Mouse (Mus musculus) ES-E14 (cell line): ENCODE data around the gene Abcc3. TPM values are rescaled to one million over a fixed set of nuclear protein-coding genes. Genes with fewer than 3 reads are reported as not detected.

Source experiments
- DNase-seq: peaks from one replicate; pipeline ENCODE4 v3.0.0-alpha.2; 2013; ENCODE audit warnings: low read depth, low spot score
- H3K27ac ChIP-seq: 2 replicates; pipeline ENCODE4 v1.5.1; 2012; ENCODE audit warnings: low read depth, mild to moderate bottlenecking, low read length, moderate library complexity, mixed read lengths; ENCODE audit not compliant: poor library complexity, insufficient read depth, severe bottlenecking
- H3K36me3 ChIP-seq: 2 replicates; pipeline ENCODE4 v1.6.1; 2012; ENCODE audit warnings: mild to moderate bottlenecking, low read length, moderate library complexity, mixed read lengths; ENCODE audit not compliant: control insufficient read depth, poor library complexity, insufficient read depth, severe bottlenecking
- H3K4me1 ChIP-seq, 2 experiments: fragments of 150-350 bp in 1 of 2; sonication (generic) in 1 of 2; 2 replicates each; pipeline ENCODE4 v1.6.1; 2012; ENCODE audit warnings: low read length in 2 of 2, mild to moderate bottlenecking in 1 of 2, mixed read lengths in 1 of 2; ENCODE audit not compliant: control insufficient read depth in 2 of 2, insufficient read depth in 2 of 2, poor library complexity in 1 of 2
- H3K4me3 ChIP-seq, 2 experiments: fragments of 150-350 bp in 1 of 2; sonication (generic) in 1 of 2; 2 replicates each; pipeline ENCODE4 v1.5.1; 2012; ENCODE audit warnings: low read length in 2 of 2, low read depth in 1 of 2, mild to moderate bottlenecking in 1 of 2, mixed read lengths in 1 of 2; ENCODE audit not compliant: insufficient read depth in 1 of 2, poor library complexity in 1 of 2, severe bottlenecking in 1 of 2
- H3K9ac ChIP-seq: 2 replicates; pipeline ENCODE4 v1.6.1; 2012; ENCODE audit warnings: low read depth, mild to moderate bottlenecking, low read length, mixed read lengths; ENCODE audit not compliant: poor library complexity, insufficient read depth, severe bottlenecking
- H3K9me3 ChIP-seq: fragments of 150-350 bp; sonication (generic); 2 replicates; pipeline ENCODE4 v1.6.1; 2012; ENCODE audit warnings: low read depth, mild to moderate bottlenecking, low read length; ENCODE audit not compliant: control insufficient read depth, insufficient read depth
- CHD2 ChIP-seq: IDR thresholded peaks from 2 replicates; pipeline ENCODE4 v1.6.1; 2014; ENCODE audit warnings: mild to moderate bottlenecking, low read depth, low read length, inconsistent platforms
- HCFC1 ChIP-seq: IDR thresholded peaks from 2 replicates; pipeline ENCODE4 v1.6.1; 2012; ENCODE audit warnings: low read length, inconsistent platforms, borderline replicate concordance; ENCODE audit not compliant: insufficient read depth
- MAFK ChIP-seq: IDR thresholded peaks from 2 replicates; pipeline ENCODE4 v1.6.1; 2014; ENCODE audit warnings: mild to moderate bottlenecking, low read depth, low read length, inconsistent platforms; ENCODE audit not compliant: insufficient read depth
- ZC3H11A ChIP-seq: IDR thresholded peaks from 2 replicates; pipeline ENCODE4 v1.6.1; 2012; ENCODE audit warnings: low read depth, mild to moderate bottlenecking, inconsistent platforms, low read length, borderline replicate concordance
- ZNF384 ChIP-seq: IDR thresholded peaks from 2 replicates; pipeline ENCODE4 v1.6.1; 2012; ENCODE audit warnings: low read depth, low read length, inconsistent platforms
- in situ Hi-C, 2 experiments: fragments of 600-800 bp; cut with MboI; formaldehyde crosslinking; loops; one replicate each; pipeline ENCODE4 v1.15.1; 2025; ENCODE audit warnings: low sequenced_read_pairs in 2 of 2, inconsistent platforms in 1 of 2; ENCODE audit not compliant: unreplicated experiment in 2 of 2
- total RNA-seq: library from RNA; depleted of rRNA; stranded (reverse); fragments of 300-350 nt; gene quantifications from 2 replicates; pipeline ENCODE4 v1.2.3, GENCODE M21; 2012

The Abcc3 gene
- total RNA-seq, 1 experiment: 1.5 TPM

DNA sequence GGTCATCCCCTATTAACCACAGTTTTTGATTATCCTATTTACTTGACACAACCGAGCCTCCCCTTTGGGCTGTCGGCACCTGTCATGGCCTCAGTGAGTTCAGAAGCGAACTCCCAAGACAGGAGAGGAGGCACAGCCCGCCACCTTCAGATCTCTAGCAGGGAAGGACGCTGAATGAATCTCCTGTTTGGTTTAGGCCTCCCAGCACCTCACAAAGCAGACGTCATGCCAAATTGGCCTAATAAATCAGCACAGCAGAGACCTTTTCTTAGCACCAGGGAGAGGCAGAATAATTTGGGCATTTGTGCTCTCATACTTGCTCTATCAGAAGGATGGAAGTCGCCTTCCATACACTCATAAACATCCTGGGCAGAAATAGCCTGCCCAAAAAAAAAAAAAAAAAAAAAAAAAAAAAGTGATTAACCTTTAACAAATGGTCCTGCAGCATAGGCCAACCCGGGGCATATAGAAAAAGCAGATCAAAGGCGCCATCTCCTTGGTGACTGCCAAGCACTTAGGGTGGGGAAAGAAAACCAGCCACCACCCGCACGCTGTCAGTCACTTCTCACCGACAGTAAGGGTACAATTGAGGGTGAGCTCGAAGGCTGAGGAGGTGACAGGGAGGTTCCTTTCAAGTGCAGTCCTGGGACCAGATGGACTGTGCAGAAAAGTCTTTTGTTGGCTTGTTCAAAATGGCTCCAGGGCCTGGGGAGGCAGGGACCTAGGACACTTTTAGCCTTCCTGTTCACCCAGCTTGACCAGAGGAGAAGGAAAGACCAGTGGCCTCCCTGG is 50.5 kb downstream of the Abcc3 start:
- no peak for DNase-seq
- Histone ChIP-seq H3K4me3 (no peak overlapping the region), H3K9ac (no peak overlapping the region), H3K36me3 (peaks cover 8% of the 10 kb centered on the region), H3K4me1 (peaks cover 0 to 2% of the 10 kb centered on the region in 2 experiments; a peak in 1 of 4 replicates), H3K27ac (no peak overlapping the region), H3K9me3 (no peaks in the 10 kb centered on the region)
- TF ChIP-seq ZC3H11A: no peak
- no peak for TF ChIP-seq MAFK
- no peak for TF ChIP-seq ZNF384
- TF ChIP-seq HCFC1: no peak
- TF ChIP-seq CHD2: no peak
- in situ Hi-C loops: no loop called here

DNA sequence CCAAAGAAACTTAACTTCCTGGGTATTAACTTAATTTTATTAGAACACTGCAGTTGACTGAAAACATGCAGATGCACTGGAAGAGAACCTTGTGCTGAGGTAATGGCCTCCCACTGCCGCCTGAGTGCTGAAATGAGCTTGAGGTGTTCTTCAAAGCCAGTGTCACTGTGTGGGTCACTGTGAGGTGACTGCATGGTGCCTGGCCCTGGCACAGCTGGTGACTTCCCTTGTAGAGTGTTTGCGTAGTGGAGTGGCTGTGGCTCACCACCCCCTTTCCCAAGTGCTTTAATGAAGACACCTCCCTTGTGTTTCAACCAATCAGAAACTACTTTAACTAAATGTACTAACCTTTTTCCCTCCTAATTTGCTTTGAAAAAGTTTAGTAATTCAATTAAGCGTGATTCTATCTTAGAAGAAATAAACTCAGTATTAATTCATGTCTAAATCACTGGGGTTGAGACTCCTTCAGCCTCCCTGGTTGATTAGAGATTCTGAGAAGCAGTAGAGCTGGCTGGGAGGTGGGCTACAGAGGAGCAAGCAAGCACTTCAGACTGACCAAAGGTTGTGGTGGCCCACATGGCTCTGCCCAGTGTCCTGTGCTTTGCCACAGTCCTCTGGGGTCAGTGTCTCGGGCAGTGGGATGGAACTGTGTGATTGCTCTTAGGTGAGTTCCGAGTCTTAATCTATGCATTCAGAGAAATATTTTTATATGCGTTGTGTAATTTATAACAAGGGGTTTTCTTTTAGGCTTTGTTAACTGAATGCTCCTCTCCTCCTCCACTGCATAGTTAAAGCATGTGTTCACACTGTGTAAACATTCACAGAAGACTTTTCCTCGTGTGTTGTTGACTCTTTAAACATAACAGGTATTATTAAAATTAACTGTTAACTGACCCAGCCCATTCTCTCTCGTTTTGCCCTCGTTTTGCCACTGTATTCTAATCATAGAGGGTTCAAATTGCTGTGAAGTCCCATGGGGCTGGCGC is 51.6 kb downstream of the Abcc3 start:
- H3K4me3 ChIP-seq: no peak overlapping the region
- DNase-seq: no peak
- no peak overlapping the region for H3K9ac ChIP-seq
- no peak overlapping the region for H3K27ac ChIP-seq
- H3K4me1 ChIP-seq: peaks cover 0 to 2% of the 10 kb centered on the region in 2 experiments; a peak in 1 of 4 replicates
- no peaks in the 10 kb centered on the region for H3K9me3 ChIP-seq
- in situ Hi-C loops: no loop called here
- peaks cover 8% of the 10 kb centered on the region for H3K36me3 ChIP-seq
- no peak for TF ChIP-seq ZNF384
- no peak for TF ChIP-seq CHD2
- TF ChIP-seq ZC3H11A: no peak

GRCm38 (mm10) chr11:94339732-94340585 is 52.8 kb downstream of the Abcc3 start:
- TF ChIP-seq HCFC1 (no peak), ZC3H11A (peak; percentile 47; the same call in 1 of the 2 replicates)

GRCm38 (mm10) chr11:94338347-94338746 is 54.5 kb downstream of the Abcc3 start:
- peaks cover 0 to 2% of the 10 kb centered on the region in 2 experiments; a peak in 1 of 4 replicates for H3K4me1 ChIP-seq
- H3K27ac ChIP-seq: no peak overlapping the region
- TF ChIP-seq MAFK (no peak), ZNF384 (no peak), HCFC1 (no peak), CHD2 (no peak), ZC3H11A (no peak)
- no peak for DNase-seq
- in situ Hi-C loops: loop anchor here (5.0 to 10.0 kb wide), 2 partner anchors 146 to 149 kb away; partner anchors contain the start of gene Spata20 (in 2 of the 2)
- no peaks in the 10 kb centered on the region for H3K9me3 ChIP-seq
- H3K9ac ChIP-seq: no peak overlapping the region
- peaks cover 14% of the 10 kb centered on the region for H3K36me3 ChIP-seq
- no peak overlapping the region for H3K4me3 ChIP-seq

More at GRCm38 (mm10) chr11:94339732-94340585, 52.8 kb downstream of the Abcc3 start:
- no peak overlapping the region for H3K9ac ChIP-seq
- no peak overlapping the region for H3K27ac ChIP-seq
- peaks cover 8% of the 10 kb centered on the region for H3K36me3 ChIP-seq
- no peak for DNase-seq
- H3K4me3 ChIP-seq: no peak overlapping the region
- in situ Hi-C loops: loop anchor here (5.0 to 10.0 kb wide), 2 partner anchors 145 to 147 kb away; partner anchors contain the start of gene Spata20 (in 2 of the 2)
- H3K9me3 ChIP-seq: no peaks in the 10 kb centered on the region
- peaks cover 0 to 2% of the 10 kb centered on the region in 2 experiments; a peak in 1 of 4 replicates for H3K4me1 ChIP-seq
